Mouse (Mus musculus) sigmoid colon, adult 10 weeks (tissue): ENCODE measurements around the gene Sh3bgrl2. TPM values are rescaled to one million over a fixed set of nuclear protein-coding genes. Genes with fewer than 3 reads are reported as not detected.

Source experiments
- polyA plus RNA-seq: library from polyadenylated mRNA; stranded (reverse); fragments of 350-450 nt; fragmentation: Illumina TruSeq; extraction: RNeasy Lipid Tissue Mini Kit (QIAGEN cat#74804); gene quantifications from one replicate; pipeline ENCODE4 v1.2.3, GENCODE M21; 2014; ENCODE audit warnings: low read depth, low replicate concordance

Sh3bgrl2 gene
- polyA plus RNA-seq: 152 TPM

DNA sequence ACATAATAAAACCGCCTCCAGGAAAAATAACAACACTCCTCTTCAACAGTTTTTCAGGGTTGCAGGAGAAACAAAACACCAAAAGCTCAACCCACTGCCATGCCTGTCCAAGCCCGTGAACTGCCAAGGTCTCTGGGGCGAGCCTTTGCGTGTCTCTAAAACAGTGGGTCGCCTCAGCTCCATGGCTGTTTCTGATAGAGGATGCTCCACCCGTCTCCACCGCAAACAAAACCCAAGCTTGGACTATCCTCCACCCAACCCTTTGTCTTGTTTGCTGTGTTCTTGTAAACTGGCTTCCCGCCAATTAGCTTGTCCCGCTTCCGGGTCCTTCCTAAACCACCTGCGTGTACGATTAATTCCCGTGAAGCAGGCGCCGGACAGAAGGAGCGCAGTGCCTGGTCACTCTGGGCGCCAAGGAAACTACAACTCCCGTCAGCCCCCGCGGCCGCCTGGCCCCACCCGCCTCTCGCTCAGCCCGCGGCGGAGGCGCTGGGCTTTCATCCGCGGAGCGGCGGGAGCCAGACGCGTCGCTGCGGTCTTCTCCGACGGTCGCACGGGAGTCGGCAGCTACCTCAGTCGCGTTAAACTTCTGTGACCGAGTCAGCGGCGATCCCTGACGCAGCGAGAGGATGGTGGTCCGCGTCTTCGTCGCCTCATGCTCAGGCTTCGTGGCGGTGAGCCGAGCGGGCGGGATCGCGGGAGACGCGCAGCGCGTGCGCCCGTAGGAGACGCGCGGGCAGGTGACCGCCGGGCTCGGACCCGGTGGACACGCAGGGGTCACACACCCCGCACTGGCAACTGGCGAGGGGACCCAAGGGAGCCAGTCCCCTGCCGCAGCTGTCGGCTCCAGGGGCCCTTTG is at the start of gene Sh3bgrl2:
TSS of gene Sh3bgrl2 (plus strand) at position 498 of the 860 bp plus-strand sequence.

Other genes starting within 250 kb of the Sh3bgrl2 start
- 5.6 TPM for gene Lca5, start 107.2 kb upstream of the Sh3bgrl2 start, polyA plus RNA-seq